Mouse (Mus musculus) hindbrain, embryonic 14.5 days (tissue): ENCODE results near the gene Flt3. TPM values are rescaled to one million over a fixed set of nuclear protein-coding genes. Genes with fewer than 3 reads are reported as not detected.

Experiments used
- ATAC-seq: fragments of 200-750 bp; cut with Nextera tagmentation; 2 replicates; pipeline ENCODE4 v1.8.0; 2017; ENCODE audit warnings: moderate number of reproducible peaks, mild to moderate bottlenecking, moderate TSS enrichment, moderate library complexity; ENCODE audit not compliant: low FRiP score
- DNase-seq: peaks from one replicate; pipeline ENCODE4 v3.0.0-alpha.2; 2015; ENCODE audit warnings: low spot score
- H3K27ac ChIP-seq: fragments of 300-500 bp; sonication (generic); 2 replicates; pipeline ENCODE4 v1.5.1; 2014; ENCODE audit warnings: mild to moderate bottlenecking, moderate library complexity
- H3K27me3 ChIP-seq: fragments of 300-500 bp; sonication (generic); 2 replicates; pipeline ENCODE4 v1.6.1; 2014; ENCODE audit warnings: mild to moderate bottlenecking, low read length, mixed read lengths; ENCODE audit not compliant: control insufficient read depth, insufficient read depth
- H3K36me3 ChIP-seq: fragments of 300-500 bp; sonication (generic); replicated peaks from 2 replicates; pipeline ENCODE4 v1.6.1; 2014; ENCODE audit not compliant: control insufficient read depth, insufficient read depth
- H3K4me1 ChIP-seq: fragments of 300-500 bp; sonication (generic); replicated peaks from 2 replicates; pipeline ENCODE4 v1.6.1; 2014; ENCODE audit warnings: antibody characterized with exemption, low read length, mixed read lengths; ENCODE audit not compliant: control insufficient read depth, insufficient read depth
- H3K4me2 ChIP-seq: fragments of 300-500 bp; sonication (generic); replicated peaks from 2 replicates; pipeline ENCODE4 v1.6.1; 2014; ENCODE audit warnings: mild to moderate bottlenecking, moderate library complexity
- H3K4me3 ChIP-seq: fragments of 300-500 bp; sonication (generic); replicated peaks from 2 replicates; pipeline ENCODE4 v1.5.1; 2014; ENCODE audit warnings: mild to moderate bottlenecking, low read length
- H3K9ac ChIP-seq: fragments of 300-500 bp; sonication (generic); 2 replicates; pipeline ENCODE4 v1.6.1; 2014
- H3K9me3 ChIP-seq: fragments of 300-500 bp; sonication (generic); 2 replicates; pipeline ENCODE4 v1.6.1; 2016; ENCODE audit warnings: low read length; ENCODE audit not compliant: control insufficient read depth
- WGBS: fragments of 180-500 bp; shearing (Covaris S2); extraction: QIAGEN DNeasy Blood & Tissue Kit; methylation state at CpG from one replicate; pipeline ENCODE4 v1.1.7; 2014; 5-methylcytosine and 5-hydroxymethylcytosine counted together
- polyA plus RNA-seq: library from polyadenylated mRNA; unstranded; fragments of >200 nt; fragmentation: Nextera tagmentation; extraction: Ambion mirVana; gene quantifications from 2 replicates; pipeline ENCODE4 v1.2.1, GENCODE M21; 2014

The Flt3 gene
- polyA plus RNA-seq, 1 experiment from 2014 or later: 0.95 TPM

DNA sequence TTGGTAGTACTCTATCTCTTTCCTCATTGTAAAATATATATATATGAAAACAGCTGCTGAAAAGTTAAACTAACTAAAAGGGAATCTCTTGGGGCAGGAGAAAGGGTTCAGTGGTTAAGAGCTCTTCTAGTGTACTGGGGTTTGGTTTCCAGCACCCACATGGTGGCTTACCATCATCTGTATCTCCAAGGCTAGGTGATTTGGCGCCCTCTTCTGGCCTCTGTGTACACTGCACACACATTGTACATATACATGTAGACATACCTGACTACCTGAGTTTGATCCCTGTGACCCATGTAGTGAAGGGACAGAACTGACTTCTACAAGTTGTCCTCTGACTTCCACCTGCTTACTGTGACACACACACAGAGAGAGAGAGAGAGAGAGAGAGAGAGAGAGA, 5.2 kb downstream of the Flt3 start:
- H3K36me3 ChIP-seq: no peaks in the 10 kb centered on the region
- no peak overlapping the region for H3K9ac ChIP-seq
- H3K4me3 ChIP-seq: no peak overlapping the region
- H3K9me3 ChIP-seq: peaks cover 3% of the 10 kb centered on the region; the same call in 1 of the 2 replicates
- DNase-seq: no peak
- 19% methylated on average over 1 of the region's 1 CpGs for WGBS
- peaks cover 22% of the 10 kb centered on the region for H3K27me3 ChIP-seq
- ATAC-seq: no peak
- H3K27ac ChIP-seq: no peak overlapping the region
- no peaks in the 10 kb centered on the region for H3K4me1 ChIP-seq
- no peak overlapping the region for H3K4me2 ChIP-seq

DNA sequence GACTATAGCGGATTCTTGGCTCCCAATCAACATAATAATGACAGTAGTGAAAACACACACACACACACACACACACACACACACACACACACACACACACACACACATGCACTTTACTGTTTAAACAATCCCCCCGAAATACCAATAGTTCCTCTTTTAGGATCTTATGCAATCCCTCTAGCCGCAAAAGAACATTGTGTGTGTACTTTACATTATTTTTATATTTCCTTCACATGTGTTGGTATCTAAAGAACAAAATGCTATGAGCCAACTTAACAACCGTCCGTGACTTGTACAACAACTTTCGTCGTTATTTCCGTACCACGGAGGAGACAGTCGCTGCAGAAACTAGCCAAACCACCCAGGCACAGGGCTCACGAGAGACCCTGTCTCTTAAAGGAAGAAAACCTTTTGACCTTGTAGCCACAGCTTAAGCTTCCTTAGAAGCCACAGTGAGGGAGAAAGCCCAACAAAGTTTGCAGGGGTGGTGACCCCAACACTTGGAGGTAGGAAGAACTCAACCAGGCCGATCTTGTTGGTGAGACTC, 7.5 kb downstream of the Flt3 start:
- WGBS: 89% methylated on average over 12 of the region's 12 CpGs
- Histone ChIP-seq H3K9ac (no peak overlapping the region), H3K27me3 (no peaks in the 10 kb centered on the region), H3K4me3 (no peak overlapping the region), H3K9me3 (peaks cover 3% of the 10 kb centered on the region; the same call in 1 of the 2 replicates), H3K4me2 (no peak overlapping the region), H3K36me3 (no peaks in the 10 kb centered on the region), H3K4me1 (no peaks in the 10 kb centered on the region), H3K27ac (no peak overlapping the region)
- no peak for DNase-seq
- ATAC-seq: no peak

DNA sequence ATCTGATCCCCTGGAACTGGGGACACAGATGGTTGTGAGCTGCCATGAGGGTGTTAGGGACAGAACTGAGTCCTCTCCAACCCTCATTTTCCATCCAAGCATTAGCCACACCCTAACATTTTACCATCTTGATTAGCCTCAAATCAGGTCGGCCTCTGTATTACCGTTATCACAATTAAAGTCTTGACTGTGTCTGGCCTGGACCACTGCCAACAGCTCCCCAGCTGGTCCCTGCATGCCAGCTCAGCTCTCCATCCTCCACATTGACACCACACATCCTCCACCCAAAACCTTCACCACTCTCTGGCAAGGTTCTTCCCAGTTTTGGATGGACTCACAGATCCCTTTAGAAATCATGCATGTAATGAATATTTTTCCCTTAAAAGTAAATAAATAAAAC, 9.5 kb downstream of the Flt3 start:
- no peaks in the 10 kb centered on the region for H3K4me1 ChIP-seq
- H3K36me3 ChIP-seq: no peaks in the 10 kb centered on the region
- no peaks in the 10 kb centered on the region for H3K27me3 ChIP-seq
- no peak for DNase-seq
- H3K27ac ChIP-seq: no peak overlapping the region
- WGBS: 67% methylated on average over 2 of the region's 2 CpGs
- no peak overlapping the region for H3K4me3 ChIP-seq
- no peak for ATAC-seq
- H3K4me2 ChIP-seq: no peak overlapping the region
- H3K9ac ChIP-seq: no peak overlapping the region
- peaks cover 3% of the 10 kb centered on the region; the same call in 1 of the 2 replicates for H3K9me3 ChIP-seq

DNA sequence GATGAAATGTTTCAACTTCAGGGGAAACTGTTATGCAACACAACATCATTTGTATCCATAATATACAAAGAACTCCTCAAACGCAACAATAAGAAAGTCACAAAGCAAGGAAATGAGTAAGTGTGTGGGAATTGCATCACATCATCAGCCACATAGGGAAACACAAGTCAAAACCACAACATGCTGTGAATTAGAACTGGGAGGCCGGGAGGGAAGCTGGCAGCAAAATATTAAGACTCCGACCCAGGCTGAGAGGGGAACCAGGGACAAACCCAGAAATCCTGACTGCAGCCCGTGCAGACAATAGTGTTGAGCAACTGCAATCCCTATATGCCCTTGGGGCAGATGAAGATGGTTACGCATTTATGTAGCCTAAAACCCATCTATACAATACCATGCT, 11.2 kb downstream of the Flt3 start:
- H3K4me1 ChIP-seq: no peaks in the 10 kb centered on the region
- H3K27ac ChIP-seq: no peak overlapping the region
- H3K9me3 ChIP-seq: no peaks in the 10 kb centered on the region
- ATAC-seq: no peak
- WGBS: 89% methylated on average over 5 of the region's 5 CpGs
- H3K4me3 ChIP-seq: no peak overlapping the region
- H3K9ac ChIP-seq: no peak overlapping the region
- no peak overlapping the region for H3K4me2 ChIP-seq
- no peak for DNase-seq
- no peaks in the 10 kb centered on the region for H3K36me3 ChIP-seq
- no peaks in the 10 kb centered on the region for H3K27me3 ChIP-seq

DNA sequence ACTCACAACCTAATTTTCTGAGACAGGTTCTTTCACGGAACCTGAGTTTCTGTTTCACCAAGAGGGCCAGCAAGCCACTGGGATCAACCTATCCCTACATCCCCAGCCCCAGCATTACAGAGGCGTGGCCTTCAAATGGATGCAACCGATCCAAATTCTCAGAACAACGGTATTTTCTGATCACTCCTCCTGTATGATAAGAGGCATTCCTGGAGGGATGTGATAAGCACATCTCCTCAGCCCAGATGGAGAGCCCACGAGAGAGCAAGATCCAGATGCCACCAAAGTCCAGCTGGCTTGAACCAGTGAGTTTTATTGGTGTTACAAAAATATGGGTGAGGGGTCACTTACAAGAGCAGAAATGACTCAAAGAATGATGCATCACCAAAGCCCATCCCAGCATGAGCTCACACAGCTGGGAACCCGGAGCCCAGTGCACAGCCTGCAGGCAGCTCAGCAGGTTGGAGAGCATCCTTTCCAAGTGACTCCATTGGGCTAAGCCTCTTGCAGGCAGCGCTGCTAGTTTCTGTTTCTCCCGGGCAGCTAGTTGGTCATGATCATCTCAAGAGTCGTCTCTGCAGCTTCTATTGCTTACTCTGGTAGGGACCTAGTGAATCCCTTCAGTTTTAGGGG, 11.8 kb downstream of the Flt3 start:
- Histone ChIP-seq H3K4me3 (no peak overlapping the region), H3K4me2 (no peak overlapping the region), H3K4me1 (no peaks in the 10 kb centered on the region), H3K27ac (no peak overlapping the region), H3K9me3 (no peaks in the 10 kb centered on the region), H3K9ac (no peak overlapping the region), H3K36me3 (no peaks in the 10 kb centered on the region), H3K27me3 (no peaks in the 10 kb centered on the region)
- DNase-seq: no peak
- WGBS: 80% methylated on average over 9 of the region's 9 CpGs
- ATAC-seq: no peak

DNA sequence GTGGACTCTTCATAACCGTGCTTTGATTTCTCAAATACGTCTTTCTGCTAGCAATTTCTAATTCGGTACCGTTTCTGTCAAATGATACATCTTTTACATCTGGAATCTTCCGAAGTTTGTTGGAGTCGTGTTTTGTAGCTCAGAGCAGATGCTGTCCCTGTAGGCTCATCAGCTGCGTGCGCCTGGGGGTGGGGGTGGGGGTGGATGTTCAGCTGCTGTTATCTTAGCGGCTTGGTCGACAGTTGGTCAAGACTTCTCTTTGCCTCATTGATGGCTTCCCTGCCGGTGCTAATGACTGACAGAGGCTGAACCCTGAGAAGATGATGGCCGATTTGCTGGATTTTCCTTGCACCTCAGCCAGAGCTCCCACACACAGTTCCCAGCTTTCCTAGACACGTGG, 13.4 kb downstream of the Flt3 start:
- Histone ChIP-seq H3K27me3 (no peaks in the 10 kb centered on the region), H3K9me3 (no peaks in the 10 kb centered on the region), H3K4me1 (no peaks in the 10 kb centered on the region), H3K9ac (no peak overlapping the region), H3K36me3 (no peaks in the 10 kb centered on the region), H3K27ac (no peak overlapping the region), H3K4me2 (no peak overlapping the region), H3K4me3 (no peak overlapping the region)
- no peak for ATAC-seq
- DNase-seq: no peak
- WGBS: 88% methylated on average over 13 of the region's 13 CpGs

DNA sequence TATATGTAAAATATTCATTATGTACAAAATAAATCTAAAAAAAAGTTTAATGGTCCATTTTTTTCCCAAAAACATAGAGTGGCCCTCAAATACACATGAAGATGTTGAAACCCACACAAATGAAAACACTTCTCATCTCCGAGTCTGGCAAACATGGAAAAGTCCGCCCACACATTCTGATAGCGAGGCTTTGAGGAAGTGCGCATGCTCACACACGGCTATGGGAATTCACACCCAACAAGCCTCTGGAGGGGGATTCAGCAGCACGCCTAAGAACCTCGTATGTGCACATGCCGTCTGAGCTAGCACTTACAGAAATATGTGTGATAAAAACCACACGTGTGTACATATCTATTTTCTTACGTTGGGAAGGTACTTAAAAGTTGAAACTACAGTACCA, 18.9 kb downstream of the Flt3 start:
- ATAC-seq (no peak), DNase-seq (no peak)
- Histone ChIP-seq H3K9ac (no peak overlapping the region), H3K36me3 (no peaks in the 10 kb centered on the region), H3K27ac (no peak overlapping the region), H3K4me2 (no peak overlapping the region), H3K4me3 (no peak overlapping the region), H3K9me3 (no peaks in the 10 kb centered on the region), H3K27me3 (no peaks in the 10 kb centered on the region), H3K4me1 (no peaks in the 10 kb centered on the region)
- 92% methylated on average over 10 of the region's 10 CpGs for WGBS

DNA sequence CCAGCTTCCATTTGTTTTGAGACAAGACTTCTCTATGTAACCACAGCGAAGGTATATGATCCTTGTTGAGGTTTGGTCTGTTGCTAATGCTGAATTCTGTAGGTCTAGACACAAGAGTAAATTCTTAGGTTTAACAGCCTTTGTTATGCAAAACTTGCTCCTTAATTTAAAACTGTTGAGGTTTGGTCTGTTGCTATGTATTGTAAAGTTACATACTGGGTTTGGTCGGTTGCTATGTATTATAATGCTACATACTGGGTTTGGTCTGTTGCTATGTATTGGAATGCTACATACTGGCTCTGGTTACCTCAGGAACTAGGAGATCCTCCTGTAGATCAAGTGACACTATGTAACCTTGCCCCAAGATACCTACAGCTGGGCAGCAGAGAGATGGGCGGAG, 20.8 kb downstream of the Flt3 start:
- H3K27ac ChIP-seq: no peak overlapping the region
- DNase-seq (no peak), ATAC-seq (no peak)
- H3K36me3 ChIP-seq: no peaks in the 10 kb centered on the region
- no peak overlapping the region for H3K4me2 ChIP-seq
- 81% methylated on average over 3 of the region's 3 CpGs for WGBS
- no peaks in the 10 kb centered on the region for H3K9me3 ChIP-seq
- no peak overlapping the region for H3K9ac ChIP-seq
- no peaks in the 10 kb centered on the region for H3K27me3 ChIP-seq
- no peaks in the 10 kb centered on the region for H3K4me1 ChIP-seq
- no peak overlapping the region for H3K4me3 ChIP-seq

DNA sequence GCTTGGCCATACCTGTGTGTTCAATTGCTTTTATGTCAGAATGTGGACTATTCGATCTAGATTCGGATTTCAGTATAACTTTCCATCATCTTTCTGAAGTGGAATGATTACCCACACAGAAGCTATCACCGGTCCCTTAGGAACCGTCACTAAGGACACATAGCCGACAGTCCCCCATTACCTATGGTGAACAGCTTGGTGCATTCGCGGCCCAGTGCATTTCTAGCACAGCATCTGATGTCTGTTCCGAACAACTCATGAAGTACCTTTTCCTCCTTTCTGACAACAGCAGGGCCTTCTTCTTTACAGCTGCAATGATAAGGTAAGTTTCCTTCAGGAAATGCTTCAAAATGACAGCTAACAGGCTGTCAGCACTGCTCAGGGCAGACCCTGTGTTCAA, 30.0 kb downstream of the Flt3 start:
- Histone ChIP-seq H3K4me3 (no peak overlapping the region), H3K9ac (no peak overlapping the region), H3K27me3 (no peaks in the 10 kb centered on the region), H3K4me1 (no peaks in the 10 kb centered on the region), H3K9me3 (no peaks in the 10 kb centered on the region), H3K4me2 (no peak overlapping the region), H3K36me3 (no peaks in the 10 kb centered on the region), H3K27ac (no peak overlapping the region)
- 79% methylated on average over 8 of the region's 8 CpGs for WGBS
- DNase-seq: no peak
- no peak for ATAC-seq

DNA sequence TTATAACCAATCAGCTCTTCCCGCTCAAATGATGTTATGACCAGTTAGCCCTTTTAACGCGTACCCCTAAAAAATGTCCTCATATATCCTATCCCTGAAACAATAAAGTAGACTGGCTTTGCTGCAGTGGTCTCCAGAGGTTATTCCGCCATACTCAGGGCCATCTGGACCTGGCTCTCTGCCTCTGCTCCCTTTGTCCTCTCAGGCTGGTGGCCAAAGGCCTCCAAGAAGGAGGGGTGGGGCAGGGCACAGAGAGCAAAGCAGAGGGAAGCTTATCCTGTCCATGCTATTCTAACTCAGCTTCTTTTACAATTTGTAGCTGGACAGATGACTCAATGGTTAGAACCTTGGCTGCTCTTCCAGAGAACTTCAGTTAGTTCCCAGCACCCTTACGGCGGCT, 32.1 kb downstream of the Flt3 start:
- Histone ChIP-seq H3K27me3 (no peaks in the 10 kb centered on the region), H3K4me1 (no peaks in the 10 kb centered on the region), H3K9me3 (no peaks in the 10 kb centered on the region), H3K4me2 (no peak overlapping the region), H3K9ac (no peak overlapping the region), H3K4me3 (no peak overlapping the region), H3K36me3 (no peaks in the 10 kb centered on the region), H3K27ac (no peak overlapping the region)
- no peak for ATAC-seq
- 91% methylated on average over 6 of the region's 6 CpGs for WGBS
- no peak for DNase-seq
